Mouse (Mus musculus) intestine, embryonic 15.5 days (tissue): ENCODE measurements around the gene Gspt1. TPM values are rescaled to one million over a fixed set of nuclear protein-coding genes. Genes with fewer than 3 reads are reported as not detected.
A peak's percentile ranks its signal among the peaks of the same experiment; 100 is the strongest.

Experiments used
- ATAC-seq: fragments of 200-750 bp; cut with Nextera tagmentation; 2 replicates; pipeline ENCODE4 v1.8.0; 2017; ENCODE audit warnings: moderate TSS enrichment, moderate library complexity
- H3K27ac ChIP-seq: fragments of 300-500 bp; sonication (generic); 2 replicates; pipeline ENCODE4 v1.5.1; 2015; ENCODE audit warnings: mild to moderate bottlenecking, inconsistent platforms
- H3K27me3 ChIP-seq: fragments of 300-500 bp; sonication (generic); replicated peaks from 2 replicates; pipeline ENCODE4 v1.6.1; 2015; ENCODE audit warnings: inconsistent platforms
- H3K36me3 ChIP-seq: fragments of 300-500 bp; sonication (generic); 2 replicates; pipeline ENCODE4 v1.6.1; 2015; ENCODE audit warnings: inconsistent platforms
- H3K4me1 ChIP-seq: fragments of 300-500 bp; sonication (generic); replicated peaks from 2 replicates; pipeline ENCODE4 v1.6.1; 2015; ENCODE audit warnings: inconsistent platforms
- H3K4me2 ChIP-seq: fragments of 300-500 bp; sonication (generic); replicated peaks from 2 replicates; pipeline ENCODE4 v1.6.1; 2015; ENCODE audit warnings: mild to moderate bottlenecking, inconsistent platforms
- H3K4me3 ChIP-seq: fragments of 300-500 bp; sonication (generic); replicated peaks from 2 replicates; pipeline ENCODE4 v1.5.1; 2015; ENCODE audit warnings: inconsistent platforms
- H3K9ac ChIP-seq: fragments of 300-500 bp; sonication (generic); 2 replicates; pipeline ENCODE4 v1.6.1; 2015; ENCODE audit warnings: inconsistent platforms
- H3K9me3 ChIP-seq: fragments of 300-500 bp; sonication (generic); 2 replicates; pipeline ENCODE4 v1.6.1; 2016; ENCODE audit warnings: inconsistent platforms
- WGBS: fragments of 180-500 bp; shearing (Covaris S2); methylation state at CpG from one replicate; pipeline ENCODE4 v1.1.7; 2015; 5-methylcytosine and 5-hydroxymethylcytosine counted together
- polyA plus RNA-seq: library from polyadenylated mRNA; unstranded; fragments of >200 nt; fragmentation: Nextera tagmentation; extraction: Ambion mirVana; gene quantifications from 2 replicates; pipeline ENCODE4 v1.2.1, GENCODE M21; 2015

Gspt1 gene
- polyA plus RNA-seq, 1 experiment from 2014 or later, result 78.8 TPM

- Histone ChIP-seq H3K4me2 (no peak overlapping the region), H3K4me1 (no peaks in the 10 kb centered on the region), H3K36me3 (no peaks in the 10 kb centered on the region), H3K9me3 (no peaks in the 10 kb centered on the region), H3K4me3 (no peak overlapping the region), H3K27ac (no peak overlapping the region), H3K27me3 (no peaks in the 10 kb centered on the region), H3K9ac (no peak overlapping the region)
- 79% methylated on average over 2 of the region's 2 CpGs for WGBS
- no peak for ATAC-seq
Measured at GRCm38 (mm10) chr16:11266556-11266955, 12.4 kb upstream of the Gspt1 start.

GRCm38 (mm10) chr16:11263266-11263665 lies 9.1 kb upstream of the Gspt1 start:
- no peaks in the 10 kb centered on the region for H3K36me3 ChIP-seq
- H3K27ac ChIP-seq, result no peak overlapping the region
- H3K9me3 ChIP-seq, result no peaks in the 10 kb centered on the region
- H3K4me2 ChIP-seq, result no peak overlapping the region
- H3K9ac ChIP-seq, result no peak overlapping the region
- ATAC-seq, result peak; percentile 75
- H3K4me1 ChIP-seq, result no peaks in the 10 kb centered on the region
- H3K4me3 ChIP-seq, result no peak overlapping the region
- H3K27me3 ChIP-seq, result no peaks in the 10 kb centered on the region

GRCm38 (mm10) chr16:11254723-11255164 lies 619 bp upstream of the Gspt1 start:
- no peak for ATAC-seq
- 10% methylated on average over 10 of the region's 10 CpGs for WGBS
- H3K27ac ChIP-seq, result peak overlapping the region; percentile 95

GRCm38 (mm10) chr16:11253065-11253831 lies 877 bp downstream of the Gspt1 start:
- no peaks in the 10 kb centered on the region for H3K36me3 ChIP-seq
- H3K4me2 ChIP-seq, result peak overlapping the region; percentile 71
- H3K4me1 ChIP-seq, result peaks cover 9% of the 10 kb centered on the region; the same call in 1 of the 2 replicates
- H3K9ac ChIP-seq, result peak overlapping the region; percentile 95
- H3K27me3 ChIP-seq, result no peaks in the 10 kb centered on the region
- peak overlapping the region; percentile 95 for H3K27ac ChIP-seq
- under 1% methylated on average over 58 of the region's 58 CpGs for WGBS
- ATAC-seq, result peak; percentile 53
- H3K4me3 ChIP-seq, result peak overlapping the region; percentile 98
- H3K9me3 ChIP-seq, result no peaks in the 10 kb centered on the region

More at GRCm38 (mm10) chr16:11254723-11255164, 619 bp upstream of the Gspt1 start:
- Histone ChIP-seq H3K4me1 (peaks cover 9% of the 10 kb centered on the region; the same call in 1 of the 2 replicates), H3K4me2 (peak overlapping the region; percentile 71), H3K27me3 (no peaks in the 10 kb centered on the region), H3K9ac (peak overlapping the region; percentile 65), H3K9me3 (no peaks in the 10 kb centered on the region), H3K4me3 (peak overlapping the region; percentile 98), H3K36me3 (no peaks in the 10 kb centered on the region)

GRCm38 (mm10) chr16:11247791-11248190 lies 6.3 kb downstream of the Gspt1 start:
- Histone ChIP-seq H3K4me2 (no peak overlapping the region), H3K4me1 (peaks cover 12% of the 10 kb centered on the region; the same call in 1 of the 2 replicates), H3K4me3 (no peak overlapping the region), H3K36me3 (no peaks in the 10 kb centered on the region), H3K9me3 (no peaks in the 10 kb centered on the region), H3K27ac (no peak overlapping the region), H3K9ac (no peak overlapping the region), H3K27me3 (no peaks in the 10 kb centered on the region)
- WGBS, result 52% methylated on average over 2 of the region's 2 CpGs
- peak; percentile 48; the same call in 1 of the 2 replicates for ATAC-seq

- Histone ChIP-seq H3K27me3 (no peaks in the 10 kb centered on the region), H3K4me2 (no peak overlapping the region), H3K9me3 (no peaks in the 10 kb centered on the region), H3K27ac (no peak overlapping the region), H3K4me3 (no peak overlapping the region), H3K36me3 (no peaks in the 10 kb centered on the region), H3K9ac (no peak overlapping the region), H3K4me1 (0 out of 2 replicates have a peak, but pooled peaks cover 3% of the 10 kb centered on the region)
- WGBS, result 72% methylated on average over 9 of the region's 9 CpGs
- ATAC-seq, result no peak
Measured at GRCm38 (mm10) chr16:11245767-11246166, 8.4 kb downstream of the Gspt1 start.

GRCm38 (mm10) chr16:11242401-11242800 lies 11.7 kb downstream of the Gspt1 start:
- Histone ChIP-seq H3K9me3 (no peaks in the 10 kb centered on the region), H3K36me3 (peaks cover 4% of the 10 kb centered on the region; the same call in 1 of the 2 replicates), H3K4me2 (no peak overlapping the region), H3K27me3 (no peaks in the 10 kb centered on the region), H3K9ac (no peak overlapping the region), H3K4me3 (no peak overlapping the region), H3K4me1 (no peaks in the 10 kb centered on the region), H3K27ac (no peak overlapping the region)
- WGBS, result 81% methylated on average over 1 of the region's 1 CpGs
- no peak for ATAC-seq

- ATAC-seq, result no peak
- Histone ChIP-seq H3K4me1 (no peaks in the 10 kb centered on the region), H3K9ac (no peak overlapping the region), H3K27me3 (no peaks in the 10 kb centered on the region), H3K36me3 (peaks cover 6% of the 10 kb centered on the region; the same call in 1 of the 2 replicates), H3K4me2 (no peak overlapping the region), H3K27ac (no peak overlapping the region), H3K4me3 (no peak overlapping the region), H3K9me3 (no peaks in the 10 kb centered on the region)
- 80% methylated on average over 3 of the region's 3 CpGs for WGBS
Measured at GRCm38 (mm10) chr16:11217801-11218200, 36.3 kb downstream of the Gspt1 start.

GRCm38 (mm10) chr16:11203600-11204390 lies 50.3 kb downstream of the Gspt1 start:
- peak; percentile 59 for ATAC-seq
- H3K27ac ChIP-seq, result peak overlapping the region; percentile 73

GRCm38 (mm10) chr16:11202571-11203554 lies 51.3 kb downstream of the Gspt1 start, which contains the start of gene Rsl1d1:
Gene Rsl1d1, minus strand, starts transcription at chr16:11203331.
- peak within 1 kb of the TSS; percentile 80 for H3K27ac ChIP-seq
- H3K4me3 ChIP-seq, result peak within 1 kb of the TSS; percentile 89
- H3K36me3 ChIP-seq, result peaks cover 20% of the 10 kb centered on the region
- H3K9ac ChIP-seq, result peak within 1 kb of the TSS; percentile 92
- peaks cover 17% of the 10 kb centered on the region for H3K4me1 ChIP-seq
- H3K27me3 ChIP-seq, result no peaks in the 10 kb centered on the region
- peak; percentile 99 for ATAC-seq
- WGBS, result under 1% methylated on average over 68 of the region's 68 CpGs
- peak within 1 kb of the TSS; percentile 80 for H3K4me2 ChIP-seq
- no peaks in the 10 kb centered on the region for H3K9me3 ChIP-seq

More at GRCm38 (mm10) chr16:11203600-11204390, 50.3 kb downstream of the Gspt1 start:
- H3K9ac ChIP-seq, result peak overlapping the region; percentile 92
- WGBS, result 4% methylated on average over 24 of the region's 24 CpGs
- no peaks in the 10 kb centered on the region for H3K27me3 ChIP-seq
- peaks cover 15% of the 10 kb centered on the region for H3K36me3 ChIP-seq
- H3K4me1 ChIP-seq, result peaks cover 17% of the 10 kb centered on the region
- peak overlapping the region; percentile 89 for H3K4me3 ChIP-seq
- H3K4me2 ChIP-seq, result peak overlapping the region; percentile 73
- no peaks in the 10 kb centered on the region for H3K9me3 ChIP-seq

- no peak overlapping the region for H3K27ac ChIP-seq
- H3K4me1 ChIP-seq, result peaks cover 17% of the 10 kb centered on the region
- H3K9ac ChIP-seq, result no peak overlapping the region; the same call in 1 of the 2 replicates
- no peaks in the 10 kb centered on the region for H3K9me3 ChIP-seq
- peak overlapping the region; percentile 89 for H3K4me3 ChIP-seq
- 69% methylated on average over 6 of the region's 6 CpGs for WGBS
- peaks cover 26% of the 10 kb centered on the region for H3K36me3 ChIP-seq
- no peak for ATAC-seq
- peak overlapping the region; percentile 80 for H3K4me2 ChIP-seq
- H3K27me3 ChIP-seq, result no peaks in the 10 kb centered on the region
Measured at GRCm38 (mm10) chr16:11201740-11202394, 52.3 kb downstream of the Gspt1 start.
